Mouse (Mus musculus): Measurements from ENCODE around the gene Lmod3.

Lmod3 gene

DNA sequence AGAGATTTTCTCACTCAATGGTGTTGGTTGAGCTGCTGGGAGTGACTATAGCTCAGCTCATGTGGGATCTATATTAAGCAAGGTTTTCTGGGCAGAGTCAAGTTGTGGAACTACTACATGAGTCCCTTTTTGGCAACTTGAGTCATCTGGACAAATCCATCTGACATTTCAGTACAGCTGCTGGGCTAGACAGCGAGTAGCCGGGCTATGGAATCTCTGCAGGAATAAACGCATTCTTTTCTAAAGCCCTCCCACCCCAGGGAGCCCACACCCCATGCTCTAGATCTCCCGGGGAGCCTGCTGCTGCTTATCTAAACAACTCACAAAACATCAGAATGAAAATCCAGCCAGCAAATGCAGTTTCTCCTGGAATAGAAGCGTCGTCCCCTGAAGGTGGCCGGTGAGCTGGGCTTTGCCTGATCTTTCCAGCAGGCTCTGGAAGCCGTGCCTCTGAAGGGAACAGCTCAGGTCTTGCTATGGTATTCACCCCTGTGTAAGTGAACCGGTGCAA lies at the start of gene Lmod3:
TSS of gene Lmod3 (minus strand) at position 49 of the 511 bp plus-strand sequence.
- no peak for DNase-seq (ENCODE audit: low spot score in 2 of 2)

DNA sequence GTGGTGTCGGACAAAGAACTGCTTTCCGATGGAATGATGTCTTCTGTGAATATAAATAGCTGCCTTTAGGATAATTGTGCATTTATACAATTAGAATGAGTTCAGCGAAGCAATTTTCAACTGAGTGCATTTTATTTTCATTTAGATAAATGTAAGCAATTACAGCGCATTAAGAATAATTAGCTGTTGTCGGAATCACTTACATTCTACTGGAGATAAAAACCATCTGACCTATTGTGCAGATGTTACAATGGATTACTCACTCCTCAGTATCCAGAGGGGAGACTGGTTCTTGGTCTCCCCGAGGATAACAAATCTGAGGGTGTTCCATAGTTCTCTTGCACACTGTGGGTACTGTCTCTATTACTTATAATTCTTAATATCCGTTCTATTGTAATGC lies 49.7 kb upstream of the Lmod3 start:
- DNase-seq (ENCODE audit: low spot score in 2 of 2), result no peak

- DNase-seq (ENCODE audit: low spot score in 2 of 2), result no peak
Observed at GRCm38 (mm10) chr6:97300659-97301058, 48.1 kb upstream of the Lmod3 start.

DNA sequence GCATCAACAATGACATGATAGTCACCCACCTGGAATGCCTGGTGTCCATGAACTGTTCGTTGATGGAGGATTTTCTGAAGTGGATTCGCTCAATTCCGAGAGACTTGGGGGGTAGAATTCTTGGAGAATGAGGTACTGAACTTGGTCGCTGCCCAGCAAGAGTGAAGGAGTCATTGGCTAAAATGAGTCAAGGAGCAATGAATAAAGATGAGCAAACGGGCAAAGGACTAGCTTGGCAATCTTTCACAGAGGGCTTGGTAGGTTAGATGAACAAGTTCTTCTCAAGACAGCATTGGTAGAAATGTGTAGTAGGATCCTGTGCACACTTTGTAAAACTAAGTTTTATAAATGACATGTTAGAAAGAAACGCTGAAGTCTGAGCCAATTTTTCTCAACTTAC lies 47.6 kb upstream of the Lmod3 start:
- no peak for DNase-seq (ENCODE audit: low spot score in 2 of 2)

DNA sequence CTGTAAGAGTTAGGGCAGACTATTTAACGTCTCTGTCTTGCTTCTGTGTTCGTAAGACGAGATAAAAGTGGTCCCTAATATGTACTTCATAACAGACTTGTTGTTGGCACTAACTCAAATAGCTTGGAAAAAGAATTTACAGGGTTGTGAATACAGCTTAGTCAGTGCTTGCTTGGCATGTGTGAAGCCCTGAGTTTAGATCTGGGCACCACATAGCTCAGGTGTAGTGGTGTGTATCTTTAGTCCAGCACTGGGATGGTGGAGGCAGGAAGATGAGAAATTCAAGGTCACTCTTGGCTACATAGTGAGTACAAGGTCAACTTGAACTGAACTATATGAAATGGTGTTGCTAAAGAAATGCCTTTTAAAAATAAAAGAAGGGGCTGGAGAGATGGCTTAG lies 44.6 kb upstream of the Lmod3 start:
- no peak for DNase-seq (ENCODE audit: low spot score in 2 of 2)

- no peak for DNase-seq (ENCODE audit: low spot score in 2 of 2)
Observed at GRCm38 (mm10) chr6:97295866-97296527, 43.4 kb upstream of the Lmod3 start.

DNA sequence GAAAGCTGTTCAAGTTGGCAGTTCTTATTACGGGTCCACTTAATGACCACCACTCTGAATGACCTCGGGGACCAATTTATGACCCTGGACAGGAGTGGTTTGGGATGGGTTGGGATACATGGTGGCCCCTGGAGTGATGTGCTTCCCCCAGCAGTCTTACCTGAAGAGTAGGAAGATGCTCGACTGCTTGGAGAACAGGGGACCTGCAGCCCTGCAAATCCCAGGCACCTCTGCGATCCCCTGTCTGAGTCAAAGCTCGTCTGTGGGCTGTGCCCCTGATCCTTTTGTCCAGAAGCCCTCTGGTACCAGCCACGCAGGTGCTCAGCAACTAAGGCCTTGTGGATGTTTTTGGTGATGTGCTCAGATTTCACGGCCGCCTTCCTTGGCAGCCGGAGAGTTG lies 42.9 kb upstream of the Lmod3 start:
- DNase-seq (ENCODE audit: low spot score in 2 of 2), result no peak

GRCm38 (mm10) chr6:97293667-97294569 lies 41.4 kb upstream of the Lmod3 start:
- DNase-seq (ENCODE audit: low spot score in 2 of 2), result no peak

GRCm38 (mm10) chr6:97292894-97293293 lies 40.3 kb upstream of the Lmod3 start:
- no peak for DNase-seq (ENCODE audit: low spot score in 2 of 2)

GRCm38 (mm10) chr6:97292096-97292495 lies 39.5 kb upstream of the Lmod3 start:
- no peak for DNase-seq (ENCODE audit: low spot score in 2 of 2)

DNA sequence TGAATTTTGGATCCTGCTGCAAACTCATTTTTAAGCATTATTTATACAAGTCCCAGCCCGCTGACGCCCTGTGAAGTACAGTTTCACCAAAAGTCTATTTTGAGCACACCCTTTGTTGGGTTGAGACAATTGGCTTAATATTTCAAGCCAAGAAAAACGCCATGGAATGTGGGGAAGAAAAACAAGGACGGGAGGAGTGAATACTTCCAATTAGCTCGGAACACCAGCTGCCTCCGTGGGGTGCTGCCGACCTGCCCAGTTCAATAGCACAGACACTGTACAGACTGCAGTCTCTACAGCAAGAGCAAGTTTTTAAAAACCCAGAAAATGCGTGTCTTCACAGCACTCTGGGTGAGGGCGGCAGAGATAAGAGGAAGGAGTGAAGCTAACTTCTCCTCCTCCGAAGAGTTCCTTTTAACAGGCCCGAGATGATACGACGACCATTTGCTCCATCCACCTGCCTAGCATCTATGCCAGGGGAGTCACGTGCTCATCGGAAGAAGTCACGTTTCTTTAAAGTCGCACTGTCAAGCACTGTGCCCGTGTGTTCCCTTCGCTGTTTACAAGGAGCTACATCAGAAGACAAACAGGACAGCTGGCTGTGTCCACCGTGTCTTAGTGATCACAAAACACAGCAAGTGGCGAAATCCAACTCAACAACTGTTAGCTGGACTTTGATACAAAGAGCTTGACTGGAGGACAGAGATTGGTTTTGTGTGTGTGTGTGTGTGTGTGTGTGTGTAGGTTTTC lies 38.8 kb upstream of the Lmod3 start:
- no peak for DNase-seq (ENCODE audit: low spot score in 2 of 2)

GRCm38 (mm10) chr6:97290687-97291086 lies 38.1 kb upstream of the Lmod3 start:
- DNase-seq (ENCODE audit: low spot score in 2 of 2), result no peak

DNA sequence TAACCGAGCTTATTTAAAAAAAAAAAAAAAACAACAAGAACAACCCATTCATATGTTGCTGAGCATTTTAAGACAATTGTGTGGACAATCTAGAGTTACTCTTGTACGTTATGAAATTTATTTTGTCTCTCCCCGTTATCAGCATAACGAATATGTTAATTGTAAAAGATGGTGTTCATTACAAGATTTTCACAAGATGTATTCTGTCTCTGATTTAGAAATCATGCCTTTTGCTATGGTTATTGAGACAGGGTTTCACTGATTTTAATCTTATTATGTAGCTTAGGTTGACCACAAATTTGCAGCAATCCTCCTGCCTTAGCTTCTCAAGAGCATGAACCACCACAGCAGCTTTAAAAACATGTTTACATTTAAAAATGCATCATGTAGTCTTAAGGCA lies 37.3 kb upstream of the Lmod3 start:
- no peak for DNase-seq (ENCODE audit: low spot score in 2 of 2)

GRCm38 (mm10) chr6:97289316-97289820 lies 36.8 kb upstream of the Lmod3 start:
- DNase-seq (ENCODE audit: low spot score in 2 of 2), result no peak

GRCm38 (mm10) chr6:97288047-97288855 lies 35.7 kb upstream of the Lmod3 start:
- no peak for DNase-seq (ENCODE audit: low spot score in 2 of 2)

DNA sequence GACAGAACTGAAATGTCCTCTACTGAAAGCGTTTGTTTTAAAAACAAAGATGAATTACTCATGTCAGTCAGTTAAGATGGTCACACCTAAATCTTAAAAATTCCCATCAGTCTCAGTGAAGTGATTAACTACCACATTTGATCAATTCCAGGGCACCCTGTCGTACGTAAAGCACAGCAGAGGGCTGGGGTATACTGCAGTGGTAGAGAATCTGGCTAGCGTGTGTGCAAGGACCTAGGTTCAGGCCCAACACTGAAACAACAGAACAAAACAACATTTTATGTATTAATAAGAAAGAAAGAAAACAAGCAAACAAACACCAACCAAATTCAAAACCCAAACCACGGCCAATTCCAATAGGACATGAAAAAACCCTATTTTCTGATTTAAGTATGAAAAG lies 33.8 kb upstream of the Lmod3 start:
- DNase-seq (ENCODE audit: low spot score in 2 of 2), result no peak

GRCm38 (mm10) chr6:97283676-97284075 lies 31.1 kb upstream of the Lmod3 start:
- no peak for DNase-seq (ENCODE audit: low spot score in 2 of 2)

- no peak for DNase-seq (ENCODE audit: low spot score in 2 of 2)
Observed at GRCm38 (mm10) chr6:97278878-97279277, 26.3 kb upstream of the Lmod3 start.

DNA sequence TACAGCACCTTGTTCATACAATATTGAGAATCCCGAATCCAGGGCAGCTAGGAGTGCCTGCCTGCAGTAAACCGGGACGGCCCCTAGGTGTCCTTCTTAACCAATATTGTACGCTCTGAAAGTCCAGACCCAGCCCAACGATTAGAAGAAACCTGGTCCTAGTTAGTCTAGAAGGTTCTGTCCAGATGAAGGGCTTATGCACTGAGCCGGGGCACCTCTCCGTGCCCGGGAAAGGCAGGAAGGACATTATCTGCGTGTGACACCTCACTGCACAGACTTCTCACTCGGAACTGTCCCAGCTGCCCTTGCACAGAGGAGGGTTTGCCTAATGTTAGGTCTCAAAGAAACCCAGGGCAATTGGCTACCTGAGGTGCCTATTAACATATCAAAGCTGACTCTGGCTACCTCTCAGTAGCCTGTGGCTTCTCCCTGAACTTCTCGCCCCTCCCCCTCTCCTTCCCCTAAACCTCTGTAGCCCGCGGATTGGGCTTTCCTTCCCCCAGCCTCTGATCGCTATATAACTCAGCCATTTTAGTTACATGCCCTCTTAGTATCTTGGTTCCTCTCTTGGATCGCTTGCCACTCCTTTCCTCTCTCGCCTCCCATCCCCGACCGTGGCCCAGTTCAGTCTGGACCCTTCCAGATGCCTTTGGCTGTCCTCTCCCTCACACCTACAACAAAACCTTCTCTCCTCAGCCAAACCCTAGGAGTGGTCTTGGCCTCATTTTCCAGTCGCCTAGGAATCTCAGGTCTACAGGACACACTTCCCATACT lies 25.6 kb upstream of the Lmod3 start:
- peak; percentile 60 to 76 for DNase-seq (ENCODE audit: low spot score in 2 of 2)

DNA sequence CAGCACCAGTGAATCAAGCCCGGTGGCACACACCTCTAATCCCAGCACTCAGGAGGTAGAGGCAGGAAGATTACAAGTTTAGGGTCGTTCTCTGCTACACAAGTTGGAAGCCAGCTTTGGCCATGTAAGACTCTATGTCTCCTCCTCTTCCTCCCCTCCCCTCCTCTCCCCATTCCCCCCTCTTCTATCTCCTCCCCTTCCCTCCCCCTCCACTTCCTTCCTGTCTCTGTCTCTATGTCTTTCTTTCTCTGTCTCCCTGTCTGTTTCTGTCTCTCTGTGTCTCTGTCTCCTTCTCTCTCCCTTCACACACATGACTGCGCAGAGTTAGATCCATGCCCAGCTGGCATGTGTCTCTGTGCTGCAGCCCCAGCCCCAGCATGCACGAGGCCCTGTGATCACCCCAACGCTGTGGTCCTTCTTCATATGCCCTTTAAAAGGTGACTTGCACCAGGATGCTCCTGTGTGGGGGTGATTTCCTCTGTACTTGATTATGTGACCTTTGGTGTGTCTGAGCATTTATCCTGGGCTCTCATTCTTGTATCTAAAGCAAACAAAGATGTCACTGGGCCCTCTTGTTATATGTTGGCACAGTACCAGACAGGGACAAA lies 24.4 kb upstream of the Lmod3 start:
- DNase-seq (ENCODE audit: low spot score in 2 of 2), result no peak

All from frontal cortex, postnatal 14 days (tissue).